Mouse (Mus musculus) cortical plate, adult 2 months (tissue): Measurements from ENCODE around the gene Zswim1.

Experiments used
- CTCF ChIP-seq: fragments of 200-500 bp; IDR thresholded peaks from 2 replicates; pipeline ENCODE4 v1.5.1; 2011; ENCODE audit warnings: mild to moderate bottlenecking, control low read depth, low read length; ENCODE audit not compliant: insufficient read depth; ENCODE audit errors: extremely low read depth
- POLR2A ChIP-seq: fragments of 200-500 bp; IDR thresholded peaks from 2 replicates; pipeline ENCODE4 v1.6.1; 2011; ENCODE audit warnings: mild to moderate bottlenecking, low read length, control low read depth; ENCODE audit not compliant: insufficient read depth; ENCODE audit errors: extremely low read depth

DNA sequence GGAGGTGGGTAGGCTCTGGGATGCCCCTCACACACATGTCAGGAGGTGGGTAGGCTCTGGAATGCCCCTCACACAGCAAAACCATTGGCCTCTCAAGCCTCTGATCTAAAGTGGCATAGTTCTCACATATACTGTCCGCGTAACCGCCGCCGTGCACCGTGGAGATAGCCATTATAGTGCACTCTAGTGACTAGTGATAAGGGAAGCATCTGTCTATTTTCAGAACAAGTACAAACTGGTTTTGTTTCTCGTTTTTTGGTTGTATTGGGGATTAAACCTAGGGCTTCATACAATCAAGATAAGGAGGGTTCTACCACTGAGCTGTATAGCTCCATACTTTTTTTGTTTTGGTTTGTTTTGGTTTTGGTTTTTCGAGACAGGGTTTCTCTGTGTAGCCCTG is 6.7 kb upstream of the Zswim1 start:
- TF ChIP-seq CTCF, result no peak
- TF ChIP-seq POLR2A, result no peak
